Mouse (Mus musculus) CH12F3 (cell line): ENCODE results near the gene Rims3.

Source experiments
- in situ Hi-C: fragments of 300-500 bp; cut with MboI; formaldehyde crosslinking; loops from 2 replicates; pipeline ENCODE4 v1.14.3; 2020; ENCODE audit warnings: low sequenced_read_pairs

Gene Rims3

GRCm38 (mm10) chr4:120849451-120849850 is 5.2 kb upstream of the Rims3 start:
- in situ Hi-C loops = no loop called here

GRCm38 (mm10) chr4:120850946-120851345 is 3.7 kb upstream of the Rims3 start:
- in situ Hi-C loops = no loop called here

DNA sequence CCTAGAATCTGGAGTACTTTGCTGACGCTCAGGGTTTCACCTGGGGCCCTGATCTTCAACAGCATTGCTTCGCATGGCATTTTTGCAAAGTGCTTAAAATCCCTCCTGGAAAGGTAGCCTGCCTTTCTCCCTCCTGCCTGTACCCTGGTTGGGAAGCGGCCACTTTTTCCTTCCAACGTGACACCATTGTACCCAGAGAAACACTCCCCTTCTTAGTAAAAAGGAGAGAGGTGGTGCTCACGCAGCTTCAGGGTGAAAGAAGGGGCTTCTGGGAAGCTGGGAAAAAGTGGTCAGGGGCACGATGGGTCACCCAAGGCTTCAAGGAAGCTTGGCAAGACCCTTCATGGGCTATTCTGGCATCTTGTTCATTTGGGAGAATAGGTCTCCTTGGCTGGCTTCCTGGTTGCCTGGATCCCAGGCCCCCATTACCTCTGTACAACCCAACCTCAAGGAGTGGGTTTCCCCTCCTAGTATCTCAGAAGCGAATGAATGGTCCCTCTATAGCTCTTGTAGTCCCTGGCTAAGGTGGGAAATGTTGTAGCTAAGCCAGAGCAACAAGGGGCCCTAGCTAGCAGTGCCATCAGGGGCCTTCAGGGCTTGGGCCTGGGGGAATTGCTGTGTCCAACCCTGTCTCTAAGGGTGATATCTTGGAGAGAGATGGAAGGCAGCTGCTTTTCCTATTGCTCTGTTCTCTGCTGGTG is 894 bp downstream of the Rims3 start:
- in situ Hi-C loops = no loop called here

- in situ Hi-C loops = no loop called here
Measured at GRCm38 (mm10) chr4:120856376-120856775, 1.8 kb downstream of the Rims3 start.

GRCm38 (mm10) chr4:120859865-120860264 is 5.2 kb downstream of the Rims3 start:
- in situ Hi-C loops = no loop called here

DNA sequence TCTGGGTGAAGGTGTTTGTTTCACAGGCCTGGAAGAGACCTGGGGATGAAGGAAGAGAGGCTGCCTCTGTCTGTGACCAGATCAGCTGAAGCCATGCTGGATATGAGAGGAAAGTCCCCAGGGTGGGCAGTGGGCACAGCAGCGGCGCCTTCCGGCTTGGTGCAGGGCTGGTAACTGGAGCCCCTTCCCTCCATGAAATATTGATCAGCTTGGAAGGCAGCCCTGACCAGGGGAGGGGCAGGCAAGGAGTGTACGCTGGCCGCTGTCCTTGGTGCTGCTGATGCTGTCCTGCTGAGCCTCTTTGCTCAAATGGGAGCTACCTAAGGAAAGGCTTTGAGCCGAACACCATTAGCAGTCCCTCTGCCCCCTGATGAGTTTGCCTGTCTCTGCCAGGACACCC is 11.6 kb downstream of the Rims3 start:
- in situ Hi-C loops = no loop called here

GRCm38 (mm10) chr4:120868246-120868645 is 13.6 kb downstream of the Rims3 start:
- in situ Hi-C loops = no loop called here

DNA sequence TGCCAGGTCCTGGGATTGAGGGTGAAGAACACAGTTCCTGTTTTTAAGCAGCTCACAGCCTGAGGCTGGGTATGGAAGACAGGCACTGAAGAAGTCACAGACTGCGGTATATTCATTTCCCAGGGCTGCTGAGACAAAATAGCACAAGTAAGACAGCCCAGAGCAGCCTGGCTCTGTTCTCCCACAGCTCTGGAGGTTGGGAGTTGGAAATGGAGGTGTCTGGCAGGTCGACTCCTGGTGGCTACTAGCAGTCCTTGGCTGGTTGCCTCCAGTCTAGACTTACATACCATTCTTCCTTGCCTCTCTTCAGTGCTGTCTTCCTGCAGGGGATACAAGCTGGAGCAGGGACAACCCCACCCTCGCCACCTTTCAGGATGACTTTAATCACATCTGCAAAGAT is 14.4 kb downstream of the Rims3 start:
- in situ Hi-C loops = no loop called here

GRCm38 (mm10) chr4:120870262-120870748 is 15.7 kb downstream of the Rims3 start:
- in situ Hi-C loops = no loop called here

- in situ Hi-C loops = no loop called here
Measured at GRCm38 (mm10) chr4:120875961-120876360, 21.3 kb downstream of the Rims3 start.

DNA sequence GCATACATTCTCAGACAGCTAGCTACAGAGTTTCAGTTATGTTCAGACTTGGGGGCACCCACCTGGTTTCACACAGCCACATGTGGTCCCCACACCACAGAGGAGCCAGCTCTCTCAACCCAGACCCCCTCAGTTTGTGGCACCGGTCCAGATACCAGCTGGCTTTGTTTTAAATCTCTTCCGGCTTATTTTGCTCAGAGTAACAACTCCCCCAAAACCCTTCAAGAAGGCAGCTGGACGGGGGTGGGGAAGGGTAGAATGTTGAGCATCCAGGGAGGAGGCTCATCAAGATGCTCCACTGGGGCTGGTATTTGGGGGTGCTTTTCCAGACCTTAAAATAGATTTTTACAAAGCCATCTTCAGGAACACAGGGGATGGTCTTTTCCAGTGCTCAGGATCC is 24.1 kb downstream of the Rims3 start:
- in situ Hi-C loops = no loop called here

- in situ Hi-C loops = no loop called here
Measured at GRCm38 (mm10) chr4:120879386-120879785, 24.8 kb downstream of the Rims3 start.

DNA sequence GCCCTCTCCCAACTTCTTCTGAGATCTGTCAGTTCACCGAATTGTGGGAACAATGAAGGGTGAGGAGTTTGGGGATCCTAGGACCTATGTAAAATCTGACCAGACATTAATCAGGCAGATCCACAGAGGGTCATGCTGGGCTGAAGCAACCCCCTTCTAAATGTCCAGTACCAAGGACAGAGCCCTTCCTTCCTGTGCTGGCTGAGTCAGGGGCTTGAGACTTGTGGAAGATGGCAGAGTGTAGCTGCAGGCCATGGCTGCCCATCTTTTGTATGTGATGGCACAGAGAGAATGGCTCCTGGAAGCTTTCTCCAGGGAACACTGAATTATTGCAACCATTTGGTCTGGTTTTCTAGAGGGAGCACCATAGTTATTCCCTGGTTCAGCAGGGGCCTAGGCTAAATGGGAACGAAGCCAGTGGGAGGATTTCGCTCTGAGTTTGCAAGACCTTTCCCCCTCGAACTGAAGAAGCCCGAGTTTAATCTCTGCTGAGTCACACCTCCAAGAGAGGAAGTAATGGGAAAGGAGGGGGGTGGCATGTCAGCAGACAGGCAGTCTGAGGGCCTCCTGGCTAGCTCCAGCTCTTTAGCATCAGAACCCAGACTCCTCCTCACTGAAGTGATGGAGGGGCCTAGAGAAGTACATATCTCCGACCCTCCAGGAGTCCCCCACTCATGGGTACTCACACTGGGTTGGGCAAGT is 26.3 kb downstream of the Rims3 start:
- in situ Hi-C loops = no loop called here

- in situ Hi-C loops = no loop called here
Measured at GRCm38 (mm10) chr4:120882002-120882625, 27.5 kb downstream of the Rims3 start.

DNA sequence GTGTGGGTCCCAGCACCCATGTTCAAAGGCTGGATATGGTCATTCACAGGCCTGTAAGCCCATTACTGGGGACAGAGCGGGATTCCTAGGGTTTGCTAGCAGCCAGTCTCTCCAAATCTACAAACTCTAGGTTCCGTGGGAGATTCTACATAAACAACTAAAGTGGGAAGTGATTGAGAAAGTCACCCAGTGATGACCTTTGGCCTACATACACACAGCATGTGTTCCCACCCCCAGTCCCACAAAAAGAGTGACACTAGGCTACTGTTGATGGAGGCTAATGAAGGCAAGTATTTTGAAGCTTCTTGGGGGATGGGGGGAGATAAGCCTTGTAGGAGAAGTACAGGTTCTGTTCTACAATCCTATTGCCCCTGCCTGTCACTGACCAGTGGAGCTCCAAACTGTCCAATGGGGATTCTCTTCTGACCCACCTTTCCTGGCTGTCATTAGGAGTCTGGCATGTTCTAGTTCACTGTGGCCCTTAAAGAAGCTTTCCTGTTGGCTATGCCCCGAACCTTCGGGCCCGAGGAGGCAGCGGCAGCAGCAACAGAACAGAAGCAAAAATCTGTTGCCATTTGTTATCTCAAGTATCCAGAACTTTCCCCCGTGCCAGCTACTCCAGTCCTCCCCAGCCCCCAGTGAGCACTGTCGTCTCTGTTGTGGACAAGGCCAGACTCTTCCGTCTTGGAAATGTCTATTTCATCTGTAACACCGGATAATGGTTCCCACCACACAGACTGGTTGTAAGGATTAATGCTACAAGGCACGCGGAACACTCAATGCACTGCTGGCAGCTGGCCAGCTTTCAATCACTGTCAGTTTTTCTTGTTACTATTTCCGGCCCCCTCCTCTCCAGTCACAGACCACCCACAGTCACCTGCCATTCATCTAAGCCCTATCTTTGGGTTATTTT is 30.8 kb downstream of the Rims3 start:
- in situ Hi-C loops = no loop called here

GRCm38 (mm10) chr4:120886131-120886530 is 31.5 kb downstream of the Rims3 start:
- in situ Hi-C loops = no loop called here

GRCm38 (mm10) chr4:120886811-120887210 is 32.2 kb downstream of the Rims3 start:
- in situ Hi-C loops = no loop called here

DNA sequence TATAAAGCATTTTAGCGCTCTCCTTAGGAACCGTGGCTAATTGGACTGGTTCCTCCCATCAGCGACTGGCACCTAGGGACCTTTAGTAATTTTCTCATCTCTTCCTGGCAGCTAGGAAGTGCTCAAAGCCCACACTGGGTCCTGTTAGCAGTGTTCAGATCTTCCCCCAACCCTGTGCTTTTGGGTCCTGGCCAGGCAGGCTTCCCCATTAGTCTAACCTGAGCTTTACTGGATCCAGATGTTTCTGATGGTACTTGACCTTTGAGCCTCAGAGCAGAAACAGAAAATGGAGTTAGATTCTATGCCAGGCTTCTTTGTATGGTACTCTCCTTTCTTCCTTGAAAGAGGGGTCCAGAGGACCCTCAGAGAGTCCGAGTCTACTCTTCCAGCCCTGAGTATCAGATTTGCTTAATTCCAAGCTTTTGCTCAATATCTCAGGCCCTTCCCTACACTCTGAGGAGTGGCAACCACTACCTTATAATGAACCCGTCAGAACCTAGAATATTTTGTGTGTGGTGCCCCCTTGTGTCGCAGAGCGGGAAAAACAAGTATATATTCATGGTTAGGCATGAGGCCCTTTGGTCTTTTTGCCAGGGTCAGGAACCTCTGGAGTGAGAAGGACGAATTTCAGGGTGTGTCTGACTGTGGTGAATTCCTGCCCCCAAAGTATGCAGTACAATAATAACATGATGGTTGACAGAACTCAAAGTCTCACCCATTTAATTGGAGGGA is 32.9 kb downstream of the Rims3 start:
- in situ Hi-C loops = no loop called here

- in situ Hi-C loops = no loop called here
Measured at GRCm38 (mm10) chr4:120888884-120889283, 34.3 kb downstream of the Rims3 start.

- in situ Hi-C loops = no loop called here
Measured at GRCm38 (mm10) chr4:120890754-120891440, 36.3 kb downstream of the Rims3 start.
